Mouse (Mus musculus) liver, embryonic 14.5 days (tissue): ENCODE data around the gene Nxpe4.

ENCODE experiments used
- CTCF ChIP-seq: IDR thresholded peaks from 2 replicates; pipeline ENCODE4 v1.5.1; 2016; ENCODE audit warnings: antibody characterized with exemption, low read depth, control low read depth
- EP300 ChIP-seq: IDR thresholded peaks from 2 replicates; pipeline ENCODE4 v1.6.1; 2016; ENCODE audit warnings: antibody characterized with exemption, low read depth

DNA sequence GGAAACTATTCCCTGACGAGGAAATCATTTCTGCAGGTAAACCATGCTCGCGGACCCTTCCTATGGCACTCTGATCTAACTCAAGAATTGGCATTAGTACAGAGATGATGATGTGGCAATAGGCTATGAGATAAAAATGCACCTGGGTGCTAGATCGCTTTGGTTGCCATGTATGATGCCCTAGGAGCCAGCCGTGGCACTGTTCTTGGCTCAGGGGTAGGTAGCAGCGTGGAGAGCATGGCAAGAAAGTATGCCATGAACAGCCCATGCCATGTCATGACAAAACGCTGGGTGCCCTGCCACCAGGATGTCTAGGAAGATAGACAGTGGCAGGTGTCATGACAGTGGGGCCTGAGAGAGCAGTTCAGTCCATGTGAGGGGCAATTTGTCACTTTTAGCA lies 265.4 kb downstream of the Nxpe4 start:
- TF ChIP-seq CTCF (no peak), EP300 (no peak)
